Mouse (Mus musculus) inflammation-experienced regulatory T-cells, adult 6 months (primary cell): ENCODE data around the gene Mdga1. TPM values are rescaled to one million over a fixed set of nuclear protein-coding genes. Genes with fewer than 3 reads are reported as not detected.
A peak's percentile ranks its signal among the peaks of the same experiment; 100 is the strongest.

Experiments used
- ATAC-seq: one replicate; pipeline ENCODE4 v1.8.0; 2017
- polyA plus RNA-seq, 3 experiments: library from polyadenylated mRNA; unstranded; fragments of 100-300 nt; shearing (Covaris generic); gene quantifications; one replicate each; pipeline ENCODE4 v1.2.1; 2017

The Mdga1 gene
- polyA plus RNA-seq: not detected

- ATAC-seq: no peak
Measured at GRCm38 (mm10) chr17:29970037-29970555, at the start of gene Mdga1. Gene Mdga1, minus strand, starts transcription at chr17:29970087.

- no peak for ATAC-seq
Measured at GRCm38 (mm10) chr17:30018927-30019610, 49.2 kb upstream of the Mdga1 start.

- ATAC-seq: no peak
Measured at GRCm38 (mm10) chr17:30014660-30015059, 44.8 kb upstream of the Mdga1 start.

- ATAC-seq: no peak
Measured at GRCm38 (mm10) chr17:30008392-30008791, 38.5 kb upstream of the Mdga1 start.

- no peak for ATAC-seq
Measured at GRCm38 (mm10) chr17:30007883-30008282, 38.0 kb upstream of the Mdga1 start.

GRCm38 (mm10) chr17:30006877-30007276, 37.0 kb upstream of the Mdga1 start:
- no peak for ATAC-seq

- ATAC-seq: peak; percentile 35
Measured at GRCm38 (mm10) chr17:30005451-30005941, 35.6 kb upstream of the Mdga1 start.

GRCm38 (mm10) chr17:30005103-30005443, 35.2 kb upstream of the Mdga1 start:
- peak; percentile 23 for ATAC-seq

GRCm38 (mm10) chr17:30004203-30005102, 34.6 kb upstream of the Mdga1 start, which contains the start of gene Zfand3:
Gene Zfand3, plus strand, starts transcription at chr17:30004733.
- ATAC-seq: peak; percentile 72

GRCm38 (mm10) chr17:29998566-29999295, 28.8 kb upstream of the Mdga1 start:
- ATAC-seq: no peak

GRCm38 (mm10) chr17:29997726-29998125, 27.8 kb upstream of the Mdga1 start:
- no peak for ATAC-seq

- no peak for ATAC-seq
Measured at GRCm38 (mm10) chr17:29995986-29996385, 26.1 kb upstream of the Mdga1 start.

GRCm38 (mm10) chr17:29994459-29994858, 24.6 kb upstream of the Mdga1 start:
- no peak for ATAC-seq

- ATAC-seq: no peak
Measured at GRCm38 (mm10) chr17:29994011-29994410, 24.1 kb upstream of the Mdga1 start.

GRCm38 (mm10) chr17:29993488-29993887, 23.6 kb upstream of the Mdga1 start:
- ATAC-seq: no peak

- no peak for ATAC-seq
Measured at GRCm38 (mm10) chr17:29990845-29991244, 21.0 kb upstream of the Mdga1 start.

- no peak for ATAC-seq
Measured at GRCm38 (mm10) chr17:29990136-29990535, 20.2 kb upstream of the Mdga1 start.

- no peak for ATAC-seq
Measured at GRCm38 (mm10) chr17:29989653-29990052, 19.8 kb upstream of the Mdga1 start.

GRCm38 (mm10) chr17:29988141-29988540, 18.3 kb upstream of the Mdga1 start:
- no peak for ATAC-seq

- ATAC-seq: no peak
Measured at GRCm38 (mm10) chr17:29985534-29985933, 15.6 kb upstream of the Mdga1 start.

- no peak for ATAC-seq
Measured at GRCm38 (mm10) chr17:29984931-29985330, 15.0 kb upstream of the Mdga1 start.

GRCm38 (mm10) chr17:29983190-29983589, 13.3 kb upstream of the Mdga1 start:
- ATAC-seq: no peak

- ATAC-seq: no peak
Measured at GRCm38 (mm10) chr17:29981568-29981967, 11.7 kb upstream of the Mdga1 start.
